Mouse (Mus musculus) lung, postnatal 0 days (tissue): ENCODE measurements at regions not wholly inside any gene's neighbourhood (a gene's known extent, or its start where the extent isn't known, plus 50 kb on each side); places are given as distances from the start of the nearest gene placed in this dataset.

Experiments used
- CTCF ChIP-seq: IDR thresholded peaks from 2 replicates; pipeline ENCODE4 v1.5.1; 2016; ENCODE audit warnings: antibody characterized with exemption, mild to moderate bottlenecking
- EP300 ChIP-seq: IDR thresholded peaks from 2 replicates; pipeline ENCODE4 v1.6.1; 2016; ENCODE audit warnings: antibody characterized with exemption, mild to moderate bottlenecking, control low read depth

- TF ChIP-seq CTCF (no peak), EP300 (no peak)
These were observed 172.3 kb upstream of the Nrip1 start for GRCm38 (mm10) chr16:76545942-76546341.
